Mouse (Mus musculus) left cerebral cortex, adult 11 months (tissue): ENCODE results near the gene Mtg2.

ENCODE experiments used
- DNase-seq: peaks from one replicate; pipeline ENCODE4 v3.0.0; 2022; ENCODE audit warnings: low spot score

The Mtg2 gene

GRCm38 (mm10) chr2:180105441-180106190, 35.2 kb downstream of the Mtg2 start:
- DNase-seq: no peak

DNA sequence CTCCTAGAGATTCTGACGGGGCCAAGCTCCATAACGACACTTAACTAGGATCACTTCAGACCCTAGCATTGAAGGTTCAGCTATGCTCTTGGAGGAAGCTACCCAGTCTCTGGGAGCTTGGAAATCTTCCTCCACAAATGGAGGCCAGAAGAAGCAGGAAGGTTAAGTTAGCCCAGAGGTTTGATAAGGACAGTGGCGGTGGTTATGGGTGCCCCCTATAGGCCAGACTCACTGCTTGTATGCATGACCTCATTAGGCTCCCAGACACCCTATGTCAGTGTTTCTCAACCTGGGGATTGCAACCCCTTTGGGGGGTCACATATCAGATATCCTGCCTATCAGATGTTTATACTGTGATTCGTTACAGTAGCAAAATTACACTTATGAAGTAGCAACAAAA, 36.7 kb downstream of the Mtg2 start:
- DNase-seq: no peak

- DNase-seq: no peak
Measured at GRCm38 (mm10) chr2:180108285-180108684, 37.9 kb downstream of the Mtg2 start.

GRCm38 (mm10) chr2:180113909-180114890, 43.8 kb downstream of the Mtg2 start:
- no peak for DNase-seq

- DNase-seq: no peak
Measured at GRCm38 (mm10) chr2:180115279-180115678, 44.9 kb downstream of the Mtg2 start.

DNA sequence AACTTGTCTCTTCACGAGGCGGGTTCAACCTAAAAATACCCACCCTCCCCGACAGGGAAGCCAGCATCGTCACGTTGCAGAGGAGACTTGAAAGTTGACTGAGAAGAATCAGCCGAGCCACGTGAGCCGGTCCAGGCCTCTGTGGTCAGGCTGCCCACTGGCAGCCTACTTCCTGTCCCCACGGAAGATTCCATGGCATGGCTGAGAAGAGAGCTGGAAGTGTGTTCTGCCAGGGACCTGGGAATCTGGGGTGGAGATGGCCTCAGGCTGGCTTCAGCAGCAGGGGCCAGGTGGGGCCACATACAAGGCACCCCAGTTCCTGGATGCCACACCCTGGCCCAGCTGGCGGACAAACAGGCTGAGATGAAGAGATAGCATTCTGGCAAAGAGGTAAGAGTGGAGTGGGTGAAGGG, 45.7 kb downstream of the Mtg2 start:
- no peak for DNase-seq

GRCm38 (mm10) chr2:180116741-180117484, 46.5 kb downstream of the Mtg2 start:
- DNase-seq: no peak

GRCm38 (mm10) chr2:180117485-180118194, 47.3 kb downstream of the Mtg2 start:
- no peak for DNase-seq

DNA sequence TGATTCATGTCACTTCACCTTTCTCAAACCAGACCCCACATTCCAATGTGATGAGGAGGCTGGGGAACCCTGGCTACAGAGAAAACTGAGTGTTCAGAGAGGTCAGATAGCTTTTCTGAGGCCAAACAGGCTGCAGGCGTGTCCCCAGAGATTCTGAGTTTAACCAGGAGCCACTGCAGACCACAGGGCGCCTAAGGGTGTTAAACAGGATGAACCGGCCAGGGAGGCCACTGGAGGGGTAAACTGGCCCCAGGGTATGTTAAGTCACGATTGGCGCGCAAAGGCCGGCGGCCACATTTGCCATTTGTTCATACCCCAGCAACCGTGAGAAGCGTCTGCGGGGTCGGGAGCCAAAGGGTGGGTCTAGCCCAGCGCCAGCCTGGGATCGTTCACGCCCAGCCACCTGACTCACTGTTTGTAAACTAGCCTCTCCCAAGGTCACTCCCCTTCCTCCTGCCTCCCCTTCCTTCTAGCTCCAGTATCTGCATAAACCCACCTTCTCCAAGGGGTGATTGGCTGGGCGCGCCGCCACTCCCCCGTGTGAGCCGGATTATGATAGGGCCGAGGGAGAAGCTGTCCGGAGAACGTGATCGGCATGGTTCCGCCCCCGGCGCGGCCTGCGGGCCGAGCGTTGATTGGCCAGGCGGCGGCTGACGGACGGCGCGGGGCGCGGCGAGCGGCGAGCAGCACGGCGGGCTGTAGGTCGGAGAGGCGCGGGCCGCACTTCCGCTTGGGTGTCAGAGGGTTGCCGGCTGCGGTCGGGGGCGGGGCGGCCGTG, 48.5 kb downstream of the Mtg2 start, which contains the start of gene Osbpl2:
TSS of gene Osbpl2 (plus strand) at position 646 of the 778 bp plus-strand sequence.
- peak; percentile 98 for DNase-seq

DNA sequence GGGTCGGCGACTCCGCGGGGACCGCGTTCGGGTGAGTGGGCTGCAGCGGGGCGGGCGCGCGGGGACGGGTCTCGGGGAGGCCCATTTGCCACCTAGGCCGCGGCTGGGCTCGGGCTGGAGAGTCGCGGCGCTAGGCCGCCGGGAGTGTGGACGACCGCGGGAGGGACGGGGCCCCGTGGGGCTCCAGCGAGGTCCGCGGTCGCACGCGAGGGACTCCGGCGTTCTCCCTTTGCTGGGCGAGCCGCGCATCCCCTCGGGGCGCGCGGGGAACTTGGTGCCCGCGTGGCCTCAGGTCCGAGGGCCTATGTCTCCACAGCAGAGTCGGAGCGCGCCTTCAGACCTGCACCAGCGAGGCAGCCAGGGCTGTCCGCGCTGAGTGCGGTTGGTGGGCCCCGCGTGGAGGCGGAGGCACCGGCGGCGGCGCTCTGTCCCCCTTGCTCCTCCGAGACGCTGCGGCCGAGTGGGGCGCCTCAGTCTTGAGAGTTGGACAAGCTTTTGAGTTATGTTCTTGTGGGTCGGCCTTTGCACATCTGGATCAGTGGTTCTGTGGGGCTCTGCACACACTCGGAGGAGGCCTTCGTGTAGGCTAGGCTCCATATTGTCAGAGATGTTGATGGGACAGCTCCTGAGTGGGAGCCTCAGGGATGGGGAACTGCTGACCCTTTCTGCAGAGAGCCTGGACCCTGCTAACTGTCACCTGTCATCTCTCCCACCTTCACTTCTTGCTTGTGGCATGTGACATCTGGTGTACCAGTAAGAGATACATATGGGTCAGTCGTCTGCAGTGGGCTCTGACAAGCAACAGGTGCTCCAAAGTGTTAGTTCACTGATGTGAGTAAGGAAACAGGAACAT, 49.3 kb downstream of the Mtg2 start:
- DNase-seq: no peak

DNA sequence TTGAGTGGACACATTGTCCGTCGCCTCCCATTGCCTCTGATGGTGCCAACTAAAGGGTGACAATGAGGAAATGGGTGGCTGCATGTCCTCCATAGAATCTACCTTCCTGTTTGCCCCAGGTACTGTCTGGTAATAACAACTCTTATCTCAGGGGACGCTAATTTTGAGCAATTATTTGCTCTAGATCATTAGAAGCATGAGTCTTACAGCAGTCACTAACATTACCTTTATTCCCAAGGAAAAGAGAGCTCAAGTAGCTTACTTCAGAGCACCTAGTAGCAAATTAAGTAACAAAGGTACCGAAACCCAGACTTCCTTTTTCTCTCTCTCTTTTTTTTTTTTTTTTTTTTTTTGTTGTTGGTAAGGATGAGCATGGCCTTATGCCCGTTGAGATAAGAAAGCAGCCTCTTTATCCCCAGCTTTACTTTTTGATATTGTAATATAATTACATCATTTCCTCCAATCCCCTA, 49.9 kb downstream of the Mtg2 start:
- DNase-seq: no peak

DNA sequence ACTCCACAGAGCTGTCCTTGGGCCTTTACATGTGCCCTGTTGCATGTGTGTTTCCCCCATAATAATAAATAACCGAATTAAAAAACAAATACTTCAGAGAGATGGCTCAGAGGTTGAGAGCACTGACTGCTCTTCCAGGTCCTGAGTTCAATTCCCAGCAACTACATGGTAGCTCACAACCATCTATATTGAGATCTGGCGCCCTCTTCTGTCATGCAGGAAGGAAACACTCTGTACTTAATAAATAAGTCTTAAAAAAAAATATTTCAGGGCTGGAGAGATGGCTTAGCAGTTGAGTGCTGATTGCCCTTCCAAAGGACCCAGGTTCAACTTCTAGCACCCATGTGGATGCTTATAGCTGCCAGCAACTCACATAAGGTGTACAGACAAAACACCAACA, 53.8 kb downstream of the Mtg2 start:
- no peak for DNase-seq

- DNase-seq: no peak
Measured at GRCm38 (mm10) chr2:180126195-180126594, 55.8 kb downstream of the Mtg2 start.

- DNase-seq: no peak
Measured at GRCm38 (mm10) chr2:180127675-180128074, 57.3 kb downstream of the Mtg2 start.

- no peak for DNase-seq
Measured at GRCm38 (mm10) chr2:180133231-180133630, 62.8 kb downstream of the Mtg2 start.

GRCm38 (mm10) chr2:180133911-180134310, 63.5 kb downstream of the Mtg2 start:
- no peak for DNase-seq

- DNase-seq: no peak
Measured at GRCm38 (mm10) chr2:180135414-180135813, 65.0 kb downstream of the Mtg2 start.
